Mouse (Mus musculus) layer of hippocampus, adult 2 months (tissue): ENCODE measurements at regions not wholly inside any gene's neighbourhood (a gene's known extent, or its start where the extent isn't known, plus 50 kb on each side); places are given as distances from the start of the nearest gene placed in this dataset.

ENCODE experiments used
- DNase-seq, 2 experiments: peaks; one replicate each; pipeline ENCODE4 v3.0.0; 2022; ENCODE audit warnings: low spot score in 2 of 2
- H3K27ac ChIP-seq: fragments of 200-600 bp; 2 replicates; pipeline ENCODE4 v1.8.1; 2022
- H3K4me3 ChIP-seq: fragments of 200-600 bp; 2 replicates; pipeline ENCODE4 v1.8.1; 2022; ENCODE audit warnings: mild to moderate bottlenecking
- CTCF ChIP-seq: fragments of 200-600 bp; conservative IDR thresholded peaks from 2 replicates; pipeline ENCODE4 v1.8.1; 2022; ENCODE audit warnings: antibody characterized with exemption, mild to moderate bottlenecking, moderate library complexity

DNA sequence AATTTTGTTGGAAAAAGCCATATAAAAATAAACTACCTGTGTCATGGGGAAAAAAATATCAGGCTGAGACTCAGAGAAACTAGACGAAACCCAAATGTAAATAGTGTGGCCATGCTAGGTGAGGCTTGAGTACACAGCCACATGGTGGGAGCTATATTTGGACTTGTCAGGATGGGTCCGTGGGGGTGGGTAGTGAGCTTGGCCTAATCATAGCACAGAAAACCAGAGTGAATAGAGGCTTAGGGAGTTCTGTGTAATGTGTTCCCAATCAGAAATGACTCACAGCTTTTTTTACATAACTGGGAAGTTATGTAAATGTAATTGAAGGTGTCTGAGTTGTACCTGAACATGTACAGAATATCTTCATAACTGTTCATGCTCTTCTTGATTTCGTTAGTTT lies 150.7 kb upstream of the Ano5 start:
- no peak for TF ChIP-seq CTCF

DNA sequence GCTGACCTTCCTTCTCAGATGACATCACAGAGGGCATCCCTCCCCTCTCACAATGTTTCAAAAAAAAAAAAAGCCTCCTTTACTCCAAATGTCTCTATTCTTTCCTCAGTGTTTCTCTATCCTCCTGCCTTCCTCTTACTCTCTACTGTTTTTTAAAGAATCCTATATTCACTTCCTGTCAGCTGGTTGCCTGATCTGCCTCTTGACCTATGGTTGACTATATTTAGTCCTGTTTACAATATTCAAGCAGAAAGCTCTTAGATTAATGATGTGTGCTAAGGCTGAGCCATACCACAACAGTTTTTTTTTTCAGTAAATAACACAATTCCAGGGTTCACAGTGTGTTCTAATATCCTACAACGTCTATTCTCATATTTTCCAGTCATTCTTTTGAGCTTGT lies 133.2 kb upstream of the Ano5 start:
- no peak overlapping the region for H3K27ac ChIP-seq
- no peak for DNase-seq
- H3K4me3 ChIP-seq: no peak overlapping the region

More for the DNA sequence above, 150.7 kb upstream of the Ano5 start:
- DNase-seq: peak in 1 of 2 experiments; percentile 16
- Histone ChIP-seq H3K27ac (peak overlapping the region; percentile 28), H3K4me3 (no peak overlapping the region)

More for the DNA sequence above, 133.2 kb upstream of the Ano5 start:
- no peak for TF ChIP-seq CTCF
